15 mouse cellular contexts compared by ENCODE assay signal in the genomic region with DNA sequence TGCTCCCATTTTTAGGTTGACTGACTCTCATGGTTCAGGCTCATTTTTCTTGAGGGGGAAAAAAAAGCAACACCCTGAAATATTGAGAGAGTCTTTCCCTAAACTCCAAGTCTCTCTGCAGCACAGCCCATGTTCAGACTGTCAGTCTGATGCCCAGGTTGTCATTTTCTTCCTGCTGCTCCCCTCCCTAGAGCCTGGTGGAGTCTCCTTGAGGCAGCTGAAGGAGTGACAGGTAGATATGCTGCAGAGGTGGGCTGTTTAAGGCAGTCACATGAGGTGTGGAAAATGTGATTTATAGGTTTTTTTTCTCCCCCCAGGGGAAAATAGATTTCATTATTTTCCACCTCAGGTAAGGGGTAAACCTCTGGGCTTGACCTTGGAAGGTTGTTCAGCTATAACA.
"Had no signal": no experiment of that assay in that cellular context is flagged by ENCODE, and none has a peak within 500 bp of the region (broad histone marks: within the 10 kb centered on the region; RNA-seq: fewer than 3 reads in every experiment).

No protein-coding gene starts in this region.

- H3K9ac ChIP-seq: kidney, embryonic 15.5 days; limb, embryonic 12.5 days; limb, embryonic 15.5 days; liver, embryonic 14.5 days; liver, postnatal 0 days; lung, embryonic 14.5 days; neural tube, embryonic 12.5 days; neural tube, embryonic 15.5 days; stomach, embryonic 15.5 days had no signal

- H3K4me1 ChIP-seq: limb, embryonic 12.5 days; limb, embryonic 15.5 days; stomach, embryonic 15.5 days had no signal

- H3K27ac ChIP-seq: kidney, embryonic 15.5 days; limb, embryonic 12.5 days; limb, embryonic 15.5 days; liver, embryonic 14.5 days; macrophage; neural tube, embryonic 12.5 days; neural tube, embryonic 15.5 days; stomach, embryonic 15.5 days had no signal

- ATAC-seq: intestine, postnatal 0 days; liver, postnatal 0 days; lung, postnatal 0 days had no signal

- DNase-seq: spleen, adult 18-20 months; thymus, postnatal 25 days had no signal

- H3K4me3 ChIP-seq: kidney, embryonic 15.5 days; limb, embryonic 12.5 days; limb, embryonic 15.5 days; neural tube, embryonic 12.5 days; neural tube, embryonic 15.5 days; stomach, embryonic 15.5 days had no signal

- H3K36me3 ChIP-seq: kidney, embryonic 15.5 days; limb, embryonic 12.5 days; limb, embryonic 15.5 days; neural tube, embryonic 12.5 days; neural tube, embryonic 15.5 days; stomach, embryonic 15.5 days had no signal

- H3K9me3 ChIP-seq: kidney, embryonic 15.5 days; limb, embryonic 12.5 days; limb, embryonic 15.5 days; neural tube, embryonic 12.5 days; neural tube, embryonic 15.5 days; stomach, embryonic 15.5 days had no signal

- H3K4me2 ChIP-seq: kidney, embryonic 15.5 days; limb, embryonic 12.5 days; limb, embryonic 15.5 days; liver, embryonic 11.5 days; lung, embryonic 14.5 days; neural tube, embryonic 12.5 days; neural tube, embryonic 15.5 days; stomach, embryonic 15.5 days had no signal

- H3K27me3 ChIP-seq: kidney, embryonic 15.5 days; limb, embryonic 15.5 days; neural tube, embryonic 12.5 days; neural tube, embryonic 15.5 days; stomach, embryonic 15.5 days had no signal
